Mouse (Mus musculus) stomach, embryonic 15.5 days (tissue): ENCODE measurements at regions not wholly inside any gene's neighbourhood (a gene's known extent, or its start where the extent isn't known, plus 50 kb on each side); places are given as distances from the start of the nearest gene placed in this dataset.
A peak's percentile ranks its signal among the peaks of the same experiment; 100 is the strongest.

Source experiments
- ATAC-seq: fragments of 200-750 bp; cut with Nextera tagmentation; 2 replicates; pipeline ENCODE4 v1.8.0; 2017; ENCODE audit warnings: low read depth, moderate number of reproducible peaks, moderate TSS enrichment; ENCODE audit not compliant: insufficient read depth, low FRiP score
- H3K27ac ChIP-seq: fragments of 300-500 bp; sonication (generic); 2 replicates; pipeline ENCODE4 v1.5.1; 2015; ENCODE audit warnings: mild to moderate bottlenecking, inconsistent platforms
- H3K27me3 ChIP-seq: fragments of 300-500 bp; sonication (generic); replicated peaks from 2 replicates; pipeline ENCODE4 v1.6.1; 2015; ENCODE audit warnings: inconsistent platforms
- H3K36me3 ChIP-seq: fragments of 300-500 bp; sonication (generic); 2 replicates; pipeline ENCODE4 v1.6.1; 2015; ENCODE audit warnings: inconsistent platforms
- H3K4me1 ChIP-seq: fragments of 300-500 bp; sonication (generic); 2 replicates; pipeline ENCODE4 v1.6.1; 2015; ENCODE audit warnings: inconsistent platforms
- H3K4me2 ChIP-seq: fragments of 300-500 bp; sonication (generic); 2 replicates; pipeline ENCODE4 v1.6.1; 2015; ENCODE audit warnings: mild to moderate bottlenecking, inconsistent platforms
- H3K4me3 ChIP-seq: fragments of 300-500 bp; sonication (generic); replicated peaks from 2 replicates; pipeline ENCODE4 v1.5.1; 2015; ENCODE audit warnings: inconsistent platforms
- H3K9ac ChIP-seq: fragments of 300-500 bp; sonication (generic); 2 replicates; pipeline ENCODE4 v1.6.1; 2015; ENCODE audit warnings: inconsistent platforms
- H3K9me3 ChIP-seq: fragments of 300-500 bp; sonication (generic); 2 replicates; pipeline ENCODE4 v1.6.1; 2016; ENCODE audit warnings: inconsistent platforms
- WGBS: fragments of 180-500 bp; shearing (Covaris S2); methylation state at CpG from one replicate; pipeline ENCODE4 v1.1.7; 2015; 5-methylcytosine and 5-hydroxymethylcytosine counted together

- 75% methylated on average over 4 of the region's 4 CpGs for WGBS
These were observed 252.9 kb upstream of the Spag17 start for GRCm38 (mm10) chr3:99632309-99632708.

GRCm38 (mm10) chr3:99641343-99642106 is 243.7 kb upstream of the Spag17 start:
- 84% methylated on average over 8 of the region's 8 CpGs for WGBS
- H3K4me2 ChIP-seq = no peak overlapping the region
- H3K27me3 ChIP-seq = no peaks in the 10 kb centered on the region
- no peak overlapping the region for H3K27ac ChIP-seq
- ATAC-seq = no peak
- H3K9ac ChIP-seq = no peak overlapping the region
- no peaks in the 10 kb centered on the region for H3K9me3 ChIP-seq
- no peaks in the 10 kb centered on the region for H3K4me1 ChIP-seq
- H3K4me3 ChIP-seq = no peak overlapping the region
- no peaks in the 10 kb centered on the region for H3K36me3 ChIP-seq

More at GRCm38 (mm10) chr3:99632309-99632708, 252.9 kb upstream of the Spag17 start:
- no peak for ATAC-seq
- H3K9me3 ChIP-seq = no peaks in the 10 kb centered on the region
- H3K4me3 ChIP-seq = no peak overlapping the region
- no peaks in the 10 kb centered on the region for H3K4me1 ChIP-seq
- H3K9ac ChIP-seq = no peak overlapping the region
- H3K27me3 ChIP-seq = no peaks in the 10 kb centered on the region
- H3K4me2 ChIP-seq = no peak overlapping the region
- H3K36me3 ChIP-seq = no peaks in the 10 kb centered on the region
- H3K27ac ChIP-seq = no peak overlapping the region

GRCm38 (mm10) chr3:99644910-99645309 is 240.3 kb upstream of the Spag17 start:
- Histone ChIP-seq H3K4me2 (no peak overlapping the region), H3K4me1 (no peaks in the 10 kb centered on the region), H3K27ac (no peak overlapping the region), H3K9me3 (no peaks in the 10 kb centered on the region), H3K9ac (no peak overlapping the region), H3K4me3 (no peak overlapping the region), H3K27me3 (no peaks in the 10 kb centered on the region), H3K36me3 (no peaks in the 10 kb centered on the region)
- WGBS = 60% methylated on average over 1 of the region's 1 CpGs
- ATAC-seq = no peak

- H3K27ac ChIP-seq = no peak overlapping the region
- no peak for ATAC-seq
- H3K4me2 ChIP-seq = no peak overlapping the region
- H3K9ac ChIP-seq = no peak overlapping the region
- no peaks in the 10 kb centered on the region for H3K36me3 ChIP-seq
- H3K9me3 ChIP-seq = no peaks in the 10 kb centered on the region
- H3K27me3 ChIP-seq = no peaks in the 10 kb centered on the region
- no peaks in the 10 kb centered on the region for H3K4me1 ChIP-seq
- WGBS = 81% methylated on average over 4 of the region's 4 CpGs
- no peak overlapping the region for H3K4me3 ChIP-seq
These were observed 239.9 kb upstream of the Spag17 start for GRCm38 (mm10) chr3:99645318-99645717.

GRCm38 (mm10) chr3:99657617-99658016 is 227.6 kb upstream of the Spag17 start:
- Histone ChIP-seq H3K27ac (no peak overlapping the region), H3K9ac (no peak overlapping the region), H3K27me3 (no peaks in the 10 kb centered on the region), H3K4me1 (no peaks in the 10 kb centered on the region), H3K9me3 (no peaks in the 10 kb centered on the region), H3K4me3 (no peak overlapping the region), H3K36me3 (no peaks in the 10 kb centered on the region), H3K4me2 (no peak overlapping the region)
- 54% methylated on average over 5 of the region's 5 CpGs for WGBS
- no peak for ATAC-seq

- WGBS = 57% methylated on average over 6 of the region's 6 CpGs
- H3K4me3 ChIP-seq = no peak overlapping the region
These were observed 221.4 kb upstream of the Spag17 start for GRCm38 (mm10) chr3:99663783-99664182.

GRCm38 (mm10) chr3:99665363-99665762 is 219.8 kb upstream of the Spag17 start:
- no peak overlapping the region for H3K27ac ChIP-seq
- WGBS = 50% methylated on average over 5 of the region's 5 CpGs
- H3K4me2 ChIP-seq = no peak overlapping the region
- H3K9ac ChIP-seq = no peak overlapping the region
- peak; percentile 31; the same call in 1 of the 2 replicates for ATAC-seq
- H3K27me3 ChIP-seq = no peaks in the 10 kb centered on the region
- H3K4me1 ChIP-seq = no peaks in the 10 kb centered on the region
- H3K36me3 ChIP-seq = no peaks in the 10 kb centered on the region
- no peak overlapping the region for H3K4me3 ChIP-seq
- no peaks in the 10 kb centered on the region for H3K9me3 ChIP-seq

More at GRCm38 (mm10) chr3:99663783-99664182, 221.4 kb upstream of the Spag17 start:
- Histone ChIP-seq H3K4me2 (no peak overlapping the region), H3K36me3 (no peaks in the 10 kb centered on the region), H3K27me3 (no peaks in the 10 kb centered on the region), H3K9ac (no peak overlapping the region), H3K27ac (no peak overlapping the region), H3K9me3 (no peaks in the 10 kb centered on the region), H3K4me1 (no peaks in the 10 kb centered on the region)
- ATAC-seq = no peak

GRCm38 (mm10) chr3:99665902-99666768 is 219.1 kb upstream of the Spag17 start:
- Histone ChIP-seq H3K27me3 (no peaks in the 10 kb centered on the region), H3K4me2 (no peak overlapping the region), H3K4me1 (no peaks in the 10 kb centered on the region), H3K9me3 (no peaks in the 10 kb centered on the region), H3K36me3 (no peaks in the 10 kb centered on the region), H3K27ac (no peak overlapping the region), H3K4me3 (no peak overlapping the region), H3K9ac (no peak overlapping the region)
- 25% methylated on average over 10 of the region's 10 CpGs for WGBS
- ATAC-seq = no peak

- H3K27ac ChIP-seq = no peak overlapping the region
- 82% methylated on average over 2 of the region's 2 CpGs for WGBS
These were observed 211.1 kb upstream of the Spag17 start for GRCm38 (mm10) chr3:99674145-99674544.

GRCm38 (mm10) chr3:99709506-99709905 is 175.7 kb upstream of the Spag17 start:
- no peak for ATAC-seq
- no peak overlapping the region for H3K27ac ChIP-seq
- H3K4me2 ChIP-seq = no peak overlapping the region
- H3K4me3 ChIP-seq = no peak overlapping the region
- H3K36me3 ChIP-seq = no peaks in the 10 kb centered on the region
- H3K27me3 ChIP-seq = no peaks in the 10 kb centered on the region
- H3K9ac ChIP-seq = no peak overlapping the region
- H3K4me1 ChIP-seq = no peaks in the 10 kb centered on the region
- 85% methylated on average over 4 of the region's 4 CpGs for WGBS
- H3K9me3 ChIP-seq = no peaks in the 10 kb centered on the region

More at GRCm38 (mm10) chr3:99674145-99674544, 211.1 kb upstream of the Spag17 start:
- Histone ChIP-seq H3K36me3 (no peaks in the 10 kb centered on the region), H3K27me3 (no peaks in the 10 kb centered on the region), H3K9me3 (no peaks in the 10 kb centered on the region), H3K4me1 (no peaks in the 10 kb centered on the region), H3K9ac (no peak overlapping the region), H3K4me3 (no peak overlapping the region), H3K4me2 (no peak overlapping the region)
- ATAC-seq = no peak

- no peaks in the 10 kb centered on the region for H3K4me1 ChIP-seq
- no peaks in the 10 kb centered on the region for H3K9me3 ChIP-seq
- ATAC-seq = no peak
- WGBS = 66% methylated on average over 4 of the region's 4 CpGs
- no peaks in the 10 kb centered on the region for H3K36me3 ChIP-seq
- H3K27me3 ChIP-seq = no peaks in the 10 kb centered on the region
- H3K27ac ChIP-seq = no peak overlapping the region
- H3K4me3 ChIP-seq = no peak overlapping the region
- H3K9ac ChIP-seq = no peak overlapping the region
- H3K4me2 ChIP-seq = no peak overlapping the region
These were observed 168.8 kb upstream of the Spag17 start for GRCm38 (mm10) chr3:99716381-99716780.
